Mouse (Mus musculus) layer of hippocampus, postnatal 14 days (tissue): ENCODE results near the gene Myh7. TPM values are rescaled to one million over a fixed set of nuclear protein-coding genes. Genes with fewer than 3 reads are reported as not detected.

ENCODE experiments used
- microRNA-seq, 2 experiments: library from miRNA; unstranded; fragments of <30 nt; microRNA quantifications; one replicate each; pipeline ENCODE4 v1.2.0; 2021
- total RNA-seq, 2 experiments: library from RNA; stranded (reverse); gene quantifications; 2 replicates each; pipeline ENCODE4 v1.2.3; 2021

Myh7 gene
- total RNA-seq, 2 experiments from 2014 or later: 4.0 to 5.4 TPM

Small RNA genes lying within 50 kb of the gene (microRNA-seq; reads per million reads assigned to microRNA genes)
- gene Mir208a: 0 to 1.7 reads per million in 2 experiments
- gene Mir208b: 0.28 to 2.5 reads per million in 2 experiments

Other genes with a start within 250 kb of the Myh7 start
- 10 to 100 TPM; 66.1 to 66.2 TPM for gene Slc7a8, start 212.7 kb downstream of the Myh7 start, total RNA-seq
- gene Rnf212b, start 180.5 kb downstream of the Myh7 start, total RNA-seq: not detected
- gene Homez, start 123.7 kb downstream of the Myh7 start, total RNA-seq: 10 to 100 TPM; 20.8 to 21.7 TPM
- 10 to 100 TPM; 24.3 to 27.5 TPM for gene Ppp1r3e, start 117.1 kb downstream of the Myh7 start, total RNA-seq
- gene Bcl2l2, start 111.2 kb downstream of the Myh7 start, total RNA-seq: 10 to 100 TPM; 95.3 to 96.8 TPM
- gene Gm20521, start 111.2 kb downstream of the Myh7 start, total RNA-seq: under 1 TPM; 0.30 to 0.88 TPM
- 100 to 1,000 TPM; 256 to 278 TPM for gene Pabpn1, start 102.1 kb downstream of the Myh7 start, total RNA-seq
- 100 to 1,000 TPM; 676 to 680 TPM for gene Slc22a17, start 81.5 kb downstream of the Myh7 start, total RNA-seq
- 10 to 100 TPM; 14.7 to 17.0 TPM for gene Efs, start 68.5 kb downstream of the Myh7 start, total RNA-seq
- gene Il25, start 61.9 kb downstream of the Myh7 start, total RNA-seq: not detected
- gene Cmtm5, start 58.4 kb downstream of the Myh7 start, total RNA-seq: 10 to 100 TPM; 57.9 to 58.0 TPM
- 1 to 10 TPM; 2.0 to 2.8 TPM for gene Myh6, start 27.7 kb downstream of the Myh7 start, total RNA-seq
- not detected for gene Gm17428, start 17.7 kb downstream of the Myh7 start, total RNA-seq
- 10 to 100 TPM; 28.6 to 33.5 TPM for gene Ngdn, start 20.8 kb upstream of the Myh7 start, total RNA-seq
- gene Zfhx2, start 97.7 kb upstream of the Myh7 start, total RNA-seq: 10 to 100 TPM; 41.2 to 48.8 TPM
- 10 to 100 TPM; 21.7 to 24.7 TPM for gene Thtpa, start 100.2 kb upstream of the Myh7 start, total RNA-seq
- 10 to 100 TPM; 15.8 to 18.6 TPM for gene Ap1g2, start 112.0 kb upstream of the Myh7 start, total RNA-seq
- gene Jph4, start 122.3 kb upstream of the Myh7 start, total RNA-seq: 100 to 1,000 TPM; 408 to 411 TPM
- not detected for gene Dhrs2, start 227.4 kb upstream of the Myh7 start, total RNA-seq